Mouse (Mus musculus) CH12.LX (cell line): Measurements from ENCODE around the gene Ctnnbip1. TPM values are rescaled to one million over a fixed set of nuclear protein-coding genes. Genes with fewer than 3 reads are reported as not detected.

Source experiments
- DNase-seq: peaks from one replicate; pipeline ENCODE4 v3.0.0-alpha.2; 2013; ENCODE audit errors: extremely low read depth
- H3K27ac ChIP-seq: 2 replicates; pipeline ENCODE4 v1.5.1; 2012; ENCODE audit warnings: low read depth, mild to moderate bottlenecking, control low read depth, moderate library complexity; ENCODE audit not compliant: insufficient read depth
- H3K27me3 ChIP-seq: replicated peaks from 2 replicates; pipeline ENCODE3; 2012; ENCODE audit warnings: inconsistent platforms
- H3K36me3 ChIP-seq, 2 experiments: replicated peaks in 1 of 2; 2 replicates each; pipeline versions ENCODE3 to v1.6.1; 2012; ENCODE audit warnings: inconsistent platforms in 1 of 2, low read length in 1 of 2, mild to moderate bottlenecking in 1 of 2, mixed read lengths in 1 of 2, moderate library complexity in 1 of 2; ENCODE audit not compliant: control insufficient read depth in 1 of 2, insufficient read depth in 1 of 2
- H3K4me1 ChIP-seq, 2 experiments: 2 replicates each; pipeline ENCODE4 v1.6.1; 2012; ENCODE audit warnings: inconsistent platforms in 1 of 2, moderate library complexity in 1 of 2; ENCODE audit not compliant: insufficient read depth in 2 of 2, control insufficient read depth in 1 of 2
- H3K4me2 ChIP-seq: 2 replicates; pipeline ENCODE4 v1.6.1; 2012; ENCODE audit warnings: low read depth, mild to moderate bottlenecking, control low read depth; ENCODE audit not compliant: poor library complexity, insufficient read depth, severe bottlenecking
- H3K4me3 ChIP-seq, 3 experiments: fragments of 150-350 bp in 1 of 3; sonication (generic) in 1 of 3; replicated peaks in 1 of 3; 2 replicates each; pipeline versions ENCODE3 to v1.5.1; 2011 to 2012; ENCODE audit warnings: low read depth in 2 of 3, low read length in 2 of 3, mild to moderate bottlenecking in 2 of 3, moderate library complexity in 2 of 3, control low read depth in 1 of 3, improper control_type of control experiment in 1 of 3, inconsistent platforms in 1 of 3, mixed read lengths in 1 of 3; ENCODE audit not compliant: poor library complexity in 1 of 3
- H3K79me2 ChIP-seq: replicated peaks from 2 replicates; pipeline ENCODE4 v1.6.1; 2012; ENCODE audit warnings: mild to moderate bottlenecking, moderate library complexity; ENCODE audit not compliant: control insufficient read depth, poor library complexity, insufficient read depth, severe bottlenecking; ENCODE audit errors: extremely low read depth
- H3K9ac ChIP-seq: 2 replicates; pipeline ENCODE4 v1.6.1; 2012; ENCODE audit warnings: low read depth, mild to moderate bottlenecking, control low read depth, moderate library complexity; ENCODE audit not compliant: insufficient read depth
- H3K9me3 ChIP-seq: replicated peaks from 2 replicates; pipeline ENCODE3; 2012; ENCODE audit warnings: low read length, inconsistent platforms, mixed read lengths
- BHLHE40 ChIP-seq: IDR thresholded peaks from 2 replicates; pipeline ENCODE4 v1.6.1; 2011; ENCODE audit warnings: mild to moderate bottlenecking, low read depth, low read length, improper control_type of control experiment
- CHD1 ChIP-seq: IDR thresholded peaks from 2 replicates; pipeline ENCODE4 v1.6.1; 2012; ENCODE audit warnings: low read depth, low read length, improper control_type of control experiment, inconsistent platforms
- CTCF ChIP-seq, 2 experiments: IDR thresholded peaks in 1 of 2; conservative IDR thresholded peaks in 1 of 2; 2 replicates each; pipeline ENCODE4 v1.5.1; 2011 to 2012; ENCODE audit warnings: low read depth in 2 of 2, low read length in 2 of 2, improper control_type of control experiment in 1 of 2, inconsistent platforms in 1 of 2, mild to moderate bottlenecking in 1 of 2, moderate library complexity in 1 of 2
- E2F4 ChIP-seq: IDR thresholded peaks from 2 replicates; pipeline ENCODE4 v1.6.1; 2011; ENCODE audit warnings: low read depth, low read length, improper control_type of control experiment; ENCODE audit not compliant: insufficient replicate concordance
- ELF1 ChIP-seq: IDR thresholded peaks from 2 replicates; pipeline ENCODE4 v1.6.1; 2014; ENCODE audit warnings: low read depth, mild to moderate bottlenecking, inconsistent platforms, low read length, improper control_type of control experiment
- EP300 ChIP-seq: IDR thresholded peaks from 2 replicates; pipeline ENCODE4 v1.6.1; 2011; ENCODE audit warnings: low read length, improper control_type of control experiment
- ETS1 ChIP-seq: conservative IDR thresholded peaks from 2 replicates; pipeline ENCODE4 v1.6.1; 2012; ENCODE audit warnings: low read depth, mild to moderate bottlenecking, inconsistent platforms, low read length, improper control_type of control experiment, moderate library complexity
- GABPA ChIP-seq: IDR thresholded peaks from 2 replicates; pipeline ENCODE4 v1.6.1; 2012; ENCODE audit warnings: low read depth, low read length, improper control_type of control experiment, inconsistent platforms; ENCODE audit not compliant: insufficient replicate concordance
- HCFC1 ChIP-seq: IDR thresholded peaks from 2 replicates; pipeline ENCODE4 v1.6.1; 2012; ENCODE audit warnings: low read depth, mild to moderate bottlenecking, inconsistent platforms, low read length, improper control_type of control experiment
- JUND ChIP-seq: conservative IDR thresholded peaks from 2 replicates; pipeline ENCODE4 v1.6.1; 2011; ENCODE audit warnings: low read depth, low read length, improper control_type of control experiment
- MAFK ChIP-seq: IDR thresholded peaks from 2 replicates; pipeline ENCODE4 v1.6.1; 2011; ENCODE audit warnings: low read length, improper control_type of control experiment; ENCODE audit not compliant: insufficient replicate concordance
- MAX ChIP-seq: IDR thresholded peaks from 2 replicates; pipeline ENCODE4 v1.6.1; 2011; ENCODE audit warnings: low read length, improper control_type of control experiment
- MAZ ChIP-seq: IDR thresholded peaks from 2 replicates; pipeline ENCODE4 v1.6.1; 2012; ENCODE audit warnings: low read depth, mild to moderate bottlenecking, inconsistent platforms, low read length, improper control_type of control experiment, moderate library complexity
- MEF2A ChIP-seq: IDR thresholded peaks from 2 replicates; pipeline ENCODE4 v1.6.1; 2014; ENCODE audit warnings: low read depth, mild to moderate bottlenecking, inconsistent platforms, low read length, improper control_type of control experiment, borderline replicate concordance
- MXI1 ChIP-seq: IDR thresholded peaks from 2 replicates; pipeline ENCODE4 v1.6.1; 2011; ENCODE audit warnings: mild to moderate bottlenecking, low read depth, low read length, improper control_type of control experiment
- MYC ChIP-seq: IDR thresholded peaks from 2 replicates; pipeline ENCODE4 v1.6.1; 2011; ENCODE audit warnings: low read depth, mild to moderate bottlenecking, improper control_type of control experiment, low read length
- NELFE ChIP-seq: IDR thresholded peaks from 2 replicates; pipeline ENCODE4 v1.6.1; 2011; ENCODE audit warnings: low read depth, low read length, improper control_type of control experiment
- NRF1 ChIP-seq: IDR thresholded peaks from 2 replicates; pipeline ENCODE4 v1.6.1; 2014; ENCODE audit warnings: low read depth, mild to moderate bottlenecking, inconsistent platforms, low read length, improper control_type of control experiment, moderate library complexity
- PAX5 ChIP-seq: IDR thresholded peaks from 2 replicates; pipeline ENCODE4 v1.6.1; 2012; ENCODE audit warnings: low read length, inconsistent platforms, mixed read lengths
- POLR2A ChIP-seq: IDR thresholded peaks from 2 replicates; pipeline ENCODE4 v1.6.1; 2011; ENCODE audit warnings: low read depth, mild to moderate bottlenecking, improper control_type of control experiment, low read length
- POLR2AphosphoS2 ChIP-seq: IDR thresholded peaks from 2 replicates; pipeline ENCODE4 v1.6.1; 2011; ENCODE audit warnings: low read depth, low read length, improper control_type of control experiment
- RAD21 ChIP-seq: IDR thresholded peaks from 2 replicates; pipeline ENCODE4 v1.6.1; 2011; ENCODE audit warnings: low read depth, mild to moderate bottlenecking, low read length, improper control_type of control experiment, moderate library complexity
- RCOR1 ChIP-seq: conservative IDR thresholded peaks from 2 replicates; pipeline ENCODE4 v1.6.1; 2012; ENCODE audit warnings: low read depth, mild to moderate bottlenecking, inconsistent platforms, low read length, improper control_type of control experiment
- SMC3 ChIP-seq: IDR thresholded peaks from 2 replicates; pipeline ENCODE4 v1.6.1; 2011; ENCODE audit warnings: low read depth, low read length, improper control_type of control experiment
- USF1 ChIP-seq: IDR thresholded peaks from 2 replicates; pipeline ENCODE4 v1.6.1; 2014; ENCODE audit warnings: low read depth, mild to moderate bottlenecking, inconsistent platforms, low read length, improper control_type of control experiment
- ZNF384 ChIP-seq: IDR thresholded peaks from 2 replicates; pipeline ENCODE4 v1.6.1; 2012; ENCODE audit warnings: low read depth, low read length, improper control_type of control experiment, inconsistent platforms
- dilution Hi-C: fragments of 300-500 bp; cut with MboI; formaldehyde crosslinking; loops from 2 replicates; pipeline ENCODE4 v1.14.3; 2020; ENCODE audit warnings: low sequenced_read_pairs; ENCODE audit not compliant: extremely low pct_unique_long_range_greater_than_20kb, extremely low pct_ligation_motif_present
- in situ Hi-C: fragments of 300-500 bp; cut with MboI; formaldehyde crosslinking; loops from 3 replicates; pipeline ENCODE4 v1.14.3; 2019; ENCODE audit warnings: low sequenced_read_pairs, low pct_ligation_motif_present, low pct_unique_long_range_greater_than_20kb, mixed read lengths
- polyA plus RNA-seq: library from polyadenylated mRNA; unstranded; fragments of >175 nt; gene quantifications from 2 replicates; pipeline ENCODE4 v1.2.1, GENCODE M21; 2012; ENCODE audit warnings: low read depth; ENCODE audit not compliant: insufficient read length
- total RNA-seq, 2 experiments: library from RNA; depleted of rRNA; stranded (reverse); fragments of 300-350 nt in 1 of 2; fragments of >200 nt in 1 of 2; gene quantifications; 2 replicates each; pipeline ENCODE4 v1.2.3; 2012 to 2014

Ctnnbip1 gene
- total and polyA plus RNA-seq, 3 experiments, result 4.5 to 5.9 (median 5.7) TPM

GRCm38 (mm10) chr4:149511221-149511646, 6.8 kb upstream of the Ctnnbip1 start:
- Histone ChIP-seq H3K9me3 (no peaks in the 10 kb centered on the region), H3K79me2 (no peaks in the 10 kb centered on the region), H3K4me3 (no peak overlapping the region), H3K4me1 (peaks cover 0 to 2% of the 10 kb centered on the region in 2 experiments; a peak in 1 of 4 replicates), H3K9ac (no peak overlapping the region), H3K27me3 (no peaks in the 10 kb centered on the region), H3K4me2 (no peak overlapping the region), H3K27ac (no peak overlapping the region), H3K36me3 (no peaks in the 10 kb centered on the region)
- no peak for DNase-seq
- dilution Hi-C loops (no loop called here), in situ Hi-C loops (loop anchor here (5.0 kb wide), 1 partner anchor 36 kb away; no protein-coding TSS in a partner anchor)
- TF ChIP-seq NRF1 (no peak), CTCF (conservative IDR thresholded peaks at IDR 0.05 in 1 of 2, IDR thresholded peaks at IDR 0.05 in 1 of 2; ENCODE audit: low read depth in 2 of 2, low read length in 2 of 2) (no peak), MYC (no peak), GABPA (no peak), PAX5 (no peak), RCOR1 (no peak), ELF1 (no peak), ZNF384 (no peak), MAZ (no peak), NELFE (no peak), RAD21 (no peak), MEF2A (no peak), USF1 (no peak), JUND (no peak), ETS1 (no peak)

GRCm38 (mm10) chr4:149512072-149512471, 6.0 kb upstream of the Ctnnbip1 start:
- H3K4me2 ChIP-seq, result no peak overlapping the region
- H3K9me3 ChIP-seq, result peaks cover 2% of the 10 kb centered on the region
- TF ChIP-seq HCFC1, result no peak
- TF ChIP-seq MAFK, result no peak
- no peak for TF ChIP-seq MYC
- no peak for TF ChIP-seq POLR2AphosphoS2
- TF ChIP-seq BHLHE40, result no peak
- no peak for TF ChIP-seq ELF1
- no peak for TF ChIP-seq MAX
- TF ChIP-seq E2F4, result no peak
- no peak for TF ChIP-seq CHD1
- TF ChIP-seq SMC3, result no peak
- no peak for TF ChIP-seq POLR2A
- no peak for TF ChIP-seq NRF1
- no peak for TF ChIP-seq MXI1
- TF ChIP-seq MAZ, result no peak
- no peak for TF ChIP-seq EP300
- no peaks in the 10 kb centered on the region for H3K36me3 ChIP-seq
- H3K4me3 ChIP-seq, result no peak overlapping the region
- no peak for DNase-seq
- no peaks in the 10 kb centered on the region for H3K27me3 ChIP-seq
- in situ Hi-C loops, result loop anchor here (5.0 kb wide), 1 partner anchor 35 kb away; no protein-coding TSS in a partner anchor
- dilution Hi-C loops, result no loop called here
- H3K4me1 ChIP-seq, result peaks cover 0 to 2% of the 10 kb centered on the region in 2 experiments; a peak in 1 of 4 replicates
- H3K9ac ChIP-seq, result no peak overlapping the region
- H3K27ac ChIP-seq, result no peak overlapping the region
- H3K79me2 ChIP-seq, result no peaks in the 10 kb centered on the region
